ENCODE assay signal across 36 mouse cellular contexts in genomic region chr17:47469642-47470041, GRCm38 (mm10). TPM values are rescaled to one million over a fixed set of nuclear protein-coding genes. Genes with fewer than 3 reads are reported as not detected.
"Had no signal": no experiment of that assay in that cellular context is flagged by ENCODE, and none has a peak within 500 bp of the region (broad histone marks: within the 10 kb centered on the region; RNA-seq: fewer than 3 reads in every experiment).

No protein-coding gene starts in this region.

- H3K4me3 ChIP-seq: heart, embryonic 13.5 days; heart, embryonic 15.5 days; hindbrain, embryonic 10.5 days; hindbrain, embryonic 12.5 days; hindbrain, embryonic 13.5 days; hindbrain, embryonic 15.5 days; intestine, embryonic 15.5 days; kidney, embryonic 15.5 days; layer of hippocampus, adult 2 months; left cerebral cortex, adult 2 months had no signal

- H3K4me1 ChIP-seq: hindbrain, embryonic 15.5 days had no signal

- H3K27ac ChIP-seq: heart, embryonic 13.5 days; heart, embryonic 15.5 days; hindbrain, embryonic 10.5 days; hindbrain, embryonic 12.5 days; hindbrain, embryonic 13.5 days; hindbrain, embryonic 14.5 days; hindbrain, embryonic 15.5 days; hindbrain, postnatal 0 days; kidney, embryonic 15.5 days; kidney, postnatal 0 days; layer of hippocampus, adult 2 months; left cerebral cortex, adult 2 months had no signal

- DNase-seq: heart, postnatal 10 days; heart, postnatal 14 days; heart, postnatal 36 days; heart, postnatal 4 days; kidney, adult 11 months; kidney, adult 18-20 months; kidney, adult 2 months; kidney, adult 8-10 months; kidney, adult 9 months; kidney, postnatal 10 days; kidney, postnatal 14 days; kidney, postnatal 25 days; kidney, postnatal 36 days; kidney, postnatal 4 days; layer of hippocampus, adult 9-11 months; layer of hippocampus, postnatal 36 days had no signal

RNA-seq across cellular contexts. Expression of gene 1700001C19Rik, which starts 32.5 kb away (rescaled TPM):
- total RNA-seq: heart, postnatal 10 days; heart, postnatal 14 days; heart, postnatal 25 days; heart, postnatal 36 days; layer of hippocampus, adult 18-20 months; layer of hippocampus, adult 2 months; layer of hippocampus, postnatal 14 days; layer of hippocampus, postnatal 25 days; layer of hippocampus, postnatal 36 days; left cerebral cortex, adult 2 months; left cerebral cortex, adult 8-10 months had no signal
- polyA plus RNA-seq: inflammation-experienced regulatory T-cells, adult 6 months; kidney, embryonic 16.5 days had no signal

RNA-seq across cellular contexts. Expression of gene AI661453, which starts 33.2 kb away (rescaled TPM):
- polyA plus RNA-seq: inflammation-experienced regulatory T-cells, adult 6 months had no signal
